Mouse (Mus musculus): ENCODE data around the gene Srcap. TPM values are rescaled to one million over a fixed set of nuclear protein-coding genes. Genes with fewer than 3 reads are reported as not detected.

The Srcap gene
- polyA plus RNA-seq, 1 experiment from 2014 or later = 7.7 TPM

- peak overlapping the region; percentile 96 for H3K4me2 ChIP-seq (ENCODE audit: low read depth, low read length)
- DNase-seq = no peak
- peak overlapping the region; percentile 92 for H3K9ac ChIP-seq (replicated peaks)
- WGBS (ENCODE audit: insufficient replicate concordance) = under 1% methylated on average over 25 of the region's 25 CpGs
- peaks cover 51% of the 10 kb centered on the region for H3K36me3 ChIP-seq (replicated peaks; ENCODE audit: insufficient read depth, low read length)
- ATAC-seq = peak; percentile 29
- TF ChIP-seq EP300 (IDR thresholded peaks at IDR 0.05; ENCODE audit: low read depth) = no peak
- peak; percentile 42 for TF ChIP-seq CTCF (IDR thresholded peaks at IDR 0.05; ENCODE audit: low read depth)
- peak overlapping the region; percentile 100 for H3K27ac ChIP-seq (ENCODE audit: low read depth)
- H3K4me3 ChIP-seq (ENCODE audit: low read depth, low read length) = peak overlapping the region; percentile 71
- H3K9me3 ChIP-seq (ENCODE audit: low read length) = no peaks in the 10 kb centered on the region
- H3K27me3 ChIP-seq (ENCODE audit: insufficient read depth, low read length) = no peaks in the 10 kb centered on the region
- peaks cover 14% of the 10 kb centered on the region for H3K4me1 ChIP-seq (ENCODE audit: insufficient read depth)
Measured at GRCm38 (mm10) chr7:127471646-127472010, 40.2 kb upstream of the Srcap start.

- DNase-seq (no peak), ATAC-seq (no peak)
- Histone ChIP-seq H3K27me3 (ENCODE audit: insufficient read depth, low read length) (no peaks in the 10 kb centered on the region), H3K4me2 (ENCODE audit: low read depth, low read length) (peak overlapping the region; percentile 96), H3K4me3 (ENCODE audit: low read depth, low read length) (peak overlapping the region; percentile 71), H3K36me3 (replicated peaks; ENCODE audit: insufficient read depth, low read length) (peaks cover 53% of the 10 kb centered on the region), H3K27ac (ENCODE audit: low read depth) (peak overlapping the region; percentile 100), H3K9me3 (ENCODE audit: low read length) (no peaks in the 10 kb centered on the region), H3K9ac (replicated peaks) (peak overlapping the region; percentile 92), H3K4me1 (ENCODE audit: insufficient read depth) (peaks cover 18% of the 10 kb centered on the region)
- TF ChIP-seq CTCF (IDR thresholded peaks at IDR 0.05; ENCODE audit: low read depth) (no peak), EP300 (IDR thresholded peaks at IDR 0.05; ENCODE audit: low read depth) (no peak)
- WGBS (ENCODE audit: insufficient replicate concordance) = 5% methylated on average over 7 of the region's 7 CpGs
Measured at GRCm38 (mm10) chr7:127472060-127472459, 39.7 kb upstream of the Srcap start.

DNA sequence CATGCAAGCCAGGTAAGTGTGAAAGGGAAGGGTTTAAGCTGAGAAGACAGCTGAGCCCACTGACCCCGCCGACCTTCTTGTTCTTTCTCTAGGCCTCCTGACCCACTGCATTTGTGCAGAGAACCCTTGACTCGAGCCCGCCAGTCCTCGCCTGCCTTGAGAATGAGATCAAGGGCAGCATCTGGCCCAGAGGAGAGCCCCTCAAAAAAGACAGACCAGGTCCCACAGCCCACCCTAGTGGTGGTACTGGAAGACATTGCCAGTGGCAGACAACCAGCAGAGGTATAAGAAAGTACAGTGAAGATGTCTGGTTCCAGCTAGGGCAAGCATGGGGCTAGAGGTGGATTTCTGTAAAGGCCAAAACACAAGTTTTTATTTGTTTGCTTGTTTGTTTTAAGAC lies 38.1 kb upstream of the Srcap start:
- WGBS (ENCODE audit: insufficient replicate concordance) = 86% methylated on average over 5 of the region's 5 CpGs
- Histone ChIP-seq H3K4me2 (ENCODE audit: low read depth, low read length) (no peak overlapping the region), H3K27me3 (ENCODE audit: insufficient read depth, low read length) (no peaks in the 10 kb centered on the region), H3K4me1 (ENCODE audit: insufficient read depth) (peaks cover 19% of the 10 kb centered on the region), H3K27ac (ENCODE audit: low read depth) (no peak overlapping the region), H3K4me3 (ENCODE audit: low read depth, low read length) (no peak overlapping the region), H3K36me3 (replicated peaks; ENCODE audit: insufficient read depth, low read length) (peaks cover 41% of the 10 kb centered on the region), H3K9ac (replicated peaks) (no peak overlapping the region), H3K9me3 (ENCODE audit: low read length) (no peaks in the 10 kb centered on the region)
- DNase-seq (no peak), ATAC-seq (no peak)
- TF ChIP-seq CTCF (IDR thresholded peaks at IDR 0.05; ENCODE audit: low read depth) (peak; percentile 38; the same call in 1 of the 2 replicates), EP300 (IDR thresholded peaks at IDR 0.05; ENCODE audit: low read depth) (no peak)

DNA sequence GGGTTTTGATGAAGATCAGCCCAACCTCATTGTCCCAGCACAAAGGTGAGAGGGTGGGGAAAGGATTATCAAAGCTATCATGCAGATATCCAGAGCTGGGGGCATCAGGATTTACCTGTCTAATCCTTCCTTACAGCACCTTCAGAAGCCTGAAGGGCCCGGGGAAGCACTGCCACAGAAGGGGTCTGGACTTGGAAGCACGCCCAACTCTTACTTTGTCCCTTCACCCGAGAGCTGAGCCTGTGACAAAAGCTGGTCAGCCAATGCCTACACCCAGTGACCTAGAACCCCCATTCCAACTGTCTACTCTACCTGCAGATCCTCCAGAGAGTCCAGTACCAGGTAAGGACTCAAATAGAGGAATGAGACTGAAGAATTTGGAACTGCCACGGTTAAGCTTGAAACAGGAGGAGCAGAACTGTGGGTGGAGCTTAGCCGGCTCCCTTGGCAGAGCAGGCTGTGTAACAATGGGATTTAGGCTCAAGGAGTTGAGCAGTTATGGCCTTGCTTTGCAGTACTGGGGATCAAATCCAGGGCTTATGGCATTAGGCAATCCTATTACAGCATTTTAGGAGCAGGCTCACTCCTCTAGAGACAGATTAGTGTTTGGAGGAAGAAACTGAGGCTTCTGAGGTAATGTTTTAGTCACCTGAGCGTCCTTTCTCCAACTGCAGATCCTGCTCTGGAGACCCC lies 37.3 kb upstream of the Srcap start:
- Histone ChIP-seq H3K4me1 (ENCODE audit: insufficient read depth) (peaks cover 17% of the 10 kb centered on the region), H3K27ac (ENCODE audit: low read depth) (no peak overlapping the region), H3K27me3 (ENCODE audit: insufficient read depth, low read length) (no peaks in the 10 kb centered on the region), H3K36me3 (replicated peaks; ENCODE audit: insufficient read depth, low read length) (peaks cover 41% of the 10 kb centered on the region), H3K4me3 (ENCODE audit: low read depth, low read length) (no peak overlapping the region), H3K9me3 (ENCODE audit: low read length) (no peaks in the 10 kb centered on the region), H3K4me2 (ENCODE audit: low read depth, low read length) (no peak overlapping the region), H3K9ac (replicated peaks) (no peak overlapping the region)
- 80% methylated on average over 6 of the region's 6 CpGs for WGBS (ENCODE audit: insufficient replicate concordance)
- TF ChIP-seq EP300 (IDR thresholded peaks at IDR 0.05; ENCODE audit: low read depth) (no peak), CTCF (IDR thresholded peaks at IDR 0.05; ENCODE audit: low read depth) (no peak)
- ATAC-seq (no peak), DNase-seq (no peak)

DNA sequence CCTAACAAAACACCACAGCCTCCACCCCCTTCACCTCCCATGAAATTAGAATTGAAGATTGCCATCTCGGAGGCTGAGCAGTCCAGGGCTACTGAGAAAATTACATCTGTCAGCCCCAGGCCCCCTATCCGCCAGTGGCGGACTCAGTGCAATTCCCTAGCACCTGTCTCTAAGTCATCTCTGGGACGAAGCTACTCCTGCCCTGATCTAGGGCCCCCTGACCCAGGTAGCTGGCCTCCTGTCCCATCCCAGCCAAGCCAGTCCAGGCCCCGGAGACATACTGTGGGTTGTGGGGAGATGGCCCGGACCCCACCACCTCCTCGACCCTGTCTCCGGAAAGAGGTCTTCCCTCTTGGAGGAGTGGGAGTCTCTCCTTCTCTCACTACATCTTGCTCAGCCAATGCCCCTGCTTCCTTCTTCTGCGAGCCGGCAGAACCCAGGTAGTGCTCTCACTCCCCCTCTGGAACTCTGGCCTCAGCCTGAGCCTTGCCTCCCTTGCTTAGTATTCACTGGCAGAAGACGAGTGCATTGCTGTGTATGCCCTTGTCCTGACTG lies 36.5 kb upstream of the Srcap start:
- Histone ChIP-seq H3K27ac (ENCODE audit: low read depth) (no peak overlapping the region), H3K36me3 (replicated peaks; ENCODE audit: insufficient read depth, low read length) (peaks cover 41% of the 10 kb centered on the region), H3K9me3 (ENCODE audit: low read length) (no peaks in the 10 kb centered on the region), H3K4me1 (ENCODE audit: insufficient read depth) (peaks cover 20% of the 10 kb centered on the region), H3K4me3 (ENCODE audit: low read depth, low read length) (no peak overlapping the region), H3K9ac (replicated peaks) (no peak overlapping the region), H3K4me2 (ENCODE audit: low read depth, low read length) (no peak overlapping the region), H3K27me3 (ENCODE audit: insufficient read depth, low read length) (no peaks in the 10 kb centered on the region)
- 89% methylated on average over 11 of the region's 11 CpGs for WGBS (ENCODE audit: insufficient replicate concordance)
- TF ChIP-seq CTCF (IDR thresholded peaks at IDR 0.05; ENCODE audit: low read depth) (no peak), EP300 (IDR thresholded peaks at IDR 0.05; ENCODE audit: low read depth) (no peak)
- DNase-seq (no peak), ATAC-seq (no peak)

- no peak for TF ChIP-seq EP300 (IDR thresholded peaks at IDR 0.05; ENCODE audit: low read depth)
- Histone ChIP-seq H3K4me3 (ENCODE audit: low read depth, low read length) (no peak overlapping the region), H3K36me3 (replicated peaks; ENCODE audit: insufficient read depth, low read length) (peaks cover 48% of the 10 kb centered on the region), H3K27me3 (ENCODE audit: insufficient read depth, low read length) (no peaks in the 10 kb centered on the region), H3K27ac (ENCODE audit: low read depth) (peak overlapping the region; percentile 95), H3K4me2 (ENCODE audit: low read depth, low read length) (peak overlapping the region; percentile 78; the same call in 1 of the 2 replicates), H3K4me1 (ENCODE audit: insufficient read depth) (peaks cover 31% of the 10 kb centered on the region), H3K9me3 (ENCODE audit: low read length) (no peaks in the 10 kb centered on the region), H3K9ac (replicated peaks) (no peak overlapping the region)
- WGBS (ENCODE audit: insufficient replicate concordance) = 89% methylated on average over 11 of the region's 11 CpGs
- ATAC-seq (no peak), DNase-seq (no peak)
Measured at GRCm38 (mm10) chr7:127476336-127476735, 35.4 kb upstream of the Srcap start.
